Mouse (Mus musculus) ES-Bruce4 (cell line): ENCODE measurements around the gene Cdc25b.

Experiments
- CTCF ChIP-seq: IDR thresholded peaks from one replicate; pipeline ENCODE4 v1.8.1; 2011; ENCODE audit warnings: low read depth, low read length
- EP300 ChIP-seq: IDR thresholded peaks from 2 replicates; pipeline ENCODE4 v1.6.1; 2011; ENCODE audit warnings: low read depth, low read length; ENCODE audit not compliant: insufficient read depth
- POLR2A ChIP-seq: IDR thresholded peaks from one replicate; pipeline ENCODE4 v1.8.1; 2011; ENCODE audit warnings: low read length; ENCODE audit not compliant: insufficient read depth

DNA sequence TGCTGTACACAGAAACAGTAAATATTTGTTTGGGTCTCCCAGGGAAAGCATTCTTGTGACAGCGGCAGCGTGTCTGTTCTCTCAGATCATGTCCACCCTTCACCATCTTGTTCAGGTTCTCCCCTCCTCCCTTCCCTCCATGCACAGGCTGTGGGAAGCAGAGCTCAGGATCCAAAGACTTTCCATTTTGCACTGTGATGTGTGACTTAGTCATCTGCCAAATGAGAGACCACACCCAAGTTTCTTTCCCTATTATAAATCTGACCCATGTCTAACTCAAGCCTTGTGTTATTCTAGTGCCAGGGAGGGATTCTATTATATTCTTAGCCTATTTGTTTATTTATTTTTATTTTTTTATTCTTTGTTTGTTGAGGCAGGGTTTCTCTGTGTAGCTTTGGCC, 21.6 kb downstream of the Cdc25b start:
- TF ChIP-seq CTCF (no peak), POLR2A (no peak), EP300 (no peak)
